Mouse (Mus musculus): ENCODE measurements around the gene Pced1b. TPM values are rescaled to one million over a fixed set of nuclear protein-coding genes. Genes with fewer than 3 reads are reported as not detected.

Pced1b gene
- total RNA-seq, 2 experiments from 2014 or later = 1.1 to 1.4 TPM

DNA sequence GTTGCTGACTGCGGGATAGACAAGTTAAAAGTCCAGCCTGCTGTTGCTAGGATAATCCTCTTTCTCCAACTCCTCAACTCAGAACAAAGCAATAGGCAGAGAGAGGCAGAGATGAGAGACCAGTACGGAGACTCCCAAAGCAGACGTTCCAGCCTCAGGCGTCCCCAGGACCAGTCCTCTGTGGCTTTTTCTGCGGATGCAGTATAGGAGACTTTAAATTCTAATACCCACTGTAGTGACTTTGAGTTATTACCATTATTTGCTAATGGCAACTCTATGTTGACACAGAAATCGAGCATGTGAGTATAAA lies 35.6 kb downstream of the Pced1b start:
- intact Hi-C loops (cut with DNase I) = no loop called here
- DNase-seq = no peak

DNA sequence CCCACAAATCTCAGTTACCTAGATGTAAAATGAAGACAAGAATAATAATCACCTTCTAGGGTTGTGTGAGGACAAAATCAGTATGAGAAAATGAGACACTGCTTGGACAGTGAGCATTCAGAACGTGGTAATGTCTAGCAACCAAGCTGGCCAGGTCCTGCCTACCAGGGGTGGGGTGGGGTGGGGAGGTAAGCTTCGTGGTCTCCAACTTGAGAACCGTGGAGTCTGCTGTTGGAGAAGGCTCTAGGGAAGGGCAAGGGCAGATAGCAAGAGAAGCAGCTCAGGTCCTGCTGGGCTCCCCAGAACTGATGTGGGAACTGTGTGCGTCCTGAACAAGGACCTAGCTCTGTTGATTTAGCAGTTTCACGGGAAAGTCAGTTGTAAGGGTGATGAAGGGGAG lies 37.3 kb downstream of the Pced1b start:
- no peak for DNase-seq
- intact Hi-C loops (cut with DNase I) = no loop called here

DNA sequence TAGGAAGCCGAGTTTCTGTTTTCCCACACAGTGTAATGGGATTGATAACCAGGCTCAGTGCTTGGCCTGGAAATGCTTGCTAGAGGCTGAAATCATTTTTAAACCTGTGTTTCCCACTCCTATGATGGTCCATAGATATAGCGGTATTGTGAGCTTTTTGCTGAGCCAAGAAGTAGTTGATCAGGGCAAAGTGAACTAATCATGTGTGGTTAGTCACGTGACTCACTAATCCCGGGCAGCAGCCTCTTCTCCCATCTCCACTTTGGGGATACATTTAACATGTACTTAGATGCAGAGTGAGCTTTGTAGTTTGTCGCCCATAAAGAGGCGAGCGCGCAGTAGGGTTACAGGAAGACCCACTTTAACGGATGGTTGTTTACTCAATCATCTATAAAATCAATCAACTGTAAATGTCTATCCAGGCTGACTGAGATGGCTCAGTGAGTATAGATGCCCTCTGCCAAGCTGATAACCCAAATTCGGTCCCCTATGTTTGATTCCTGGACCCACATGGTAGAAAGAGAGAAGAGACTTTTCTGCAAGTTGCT lies 38.8 kb downstream of the Pced1b start:
- intact Hi-C loops (cut with DNase I) = no loop called here
- no peak for DNase-seq

GRCm38 (mm10) chr15:97286731-97287130 lies 39.8 kb downstream of the Pced1b start:
- DNase-seq = no peak
- intact Hi-C loops (cut with DNase I) = no loop called here

DNA sequence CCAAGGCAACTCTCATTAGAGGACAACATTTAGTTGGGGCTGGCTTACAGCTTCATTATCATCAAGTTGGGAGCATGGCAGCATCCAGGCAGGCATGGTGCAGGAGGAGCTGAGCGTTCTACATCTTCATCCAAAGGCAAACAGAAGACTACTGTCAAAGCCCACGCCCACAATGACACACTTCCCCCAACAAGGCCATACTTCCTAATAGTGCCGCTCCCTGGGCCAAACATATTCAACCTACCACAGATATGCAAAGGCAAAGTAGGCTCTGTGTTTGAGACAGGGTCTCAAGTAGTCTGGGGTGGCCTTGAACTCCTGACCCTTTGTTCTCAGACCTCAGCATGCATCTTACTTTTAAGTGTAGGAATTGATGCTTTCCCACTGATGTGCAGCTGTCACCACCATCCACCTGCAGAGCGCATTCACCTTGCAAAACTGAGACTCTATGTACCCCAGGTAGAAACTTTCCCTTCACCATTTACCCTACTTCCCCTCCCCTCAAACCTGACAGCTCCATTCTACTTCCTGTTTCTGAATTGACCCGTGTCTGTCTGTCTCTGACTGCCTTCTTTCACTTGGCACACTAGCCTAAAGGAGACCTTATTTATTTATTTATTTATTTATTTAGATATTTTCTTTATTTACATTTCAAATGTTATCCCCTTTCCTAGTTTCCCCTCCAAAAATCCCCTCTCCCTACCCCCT lies 40.7 kb downstream of the Pced1b start:
- intact Hi-C loops (cut with DNase I) = no loop called here
- DNase-seq = no peak

DNA sequence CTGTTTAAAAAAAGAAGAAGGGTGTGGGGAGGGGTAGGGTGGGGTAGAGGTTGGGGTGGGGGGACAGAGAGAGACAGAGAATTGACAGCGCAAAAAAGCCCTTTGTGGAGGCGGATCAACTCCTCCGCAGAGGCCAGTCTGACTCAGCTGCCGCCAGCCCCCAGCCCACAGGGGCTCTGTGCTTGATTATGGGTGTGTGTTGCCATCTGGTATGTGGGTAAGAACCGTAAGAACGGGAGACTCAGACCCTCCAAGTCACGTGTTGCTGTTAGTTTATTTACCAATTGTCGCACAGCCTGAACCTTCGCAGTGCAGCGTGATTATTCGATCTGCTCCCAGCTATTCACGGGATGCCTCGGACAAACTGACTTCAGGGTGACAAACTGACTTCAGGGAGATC lies 41.8 kb downstream of the Pced1b start:
- intact Hi-C loops (cut with DNase I) = no loop called here
- DNase-seq = no peak

- intact Hi-C loops (cut with DNase I) = no loop called here
- DNase-seq = no peak
Observed at GRCm38 (mm10) chr15:97289176-97289575, 42.3 kb downstream of the Pced1b start.

DNA sequence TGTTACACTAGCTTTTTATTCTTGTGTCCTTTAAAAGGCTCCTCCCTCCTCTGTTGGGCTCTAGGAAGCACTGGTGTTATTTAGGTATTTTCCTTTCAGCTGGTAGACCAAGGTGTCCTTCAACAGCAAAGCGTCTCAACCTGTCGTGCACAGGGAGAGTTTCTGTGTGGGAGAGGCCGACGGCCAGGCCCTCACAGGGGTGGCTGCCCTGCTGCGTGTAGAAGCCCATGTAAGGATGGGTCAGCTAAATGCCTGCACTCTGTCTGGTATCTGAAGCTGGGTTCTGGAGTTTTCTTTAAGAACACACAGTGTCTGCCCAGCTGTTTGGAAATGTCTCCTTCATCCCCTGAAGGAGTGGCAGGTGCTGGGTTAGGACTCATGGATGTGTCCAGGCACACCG lies 43.4 kb downstream of the Pced1b start:
- DNase-seq = no peak
- intact Hi-C loops (cut with DNase I) = no loop called here

DNA sequence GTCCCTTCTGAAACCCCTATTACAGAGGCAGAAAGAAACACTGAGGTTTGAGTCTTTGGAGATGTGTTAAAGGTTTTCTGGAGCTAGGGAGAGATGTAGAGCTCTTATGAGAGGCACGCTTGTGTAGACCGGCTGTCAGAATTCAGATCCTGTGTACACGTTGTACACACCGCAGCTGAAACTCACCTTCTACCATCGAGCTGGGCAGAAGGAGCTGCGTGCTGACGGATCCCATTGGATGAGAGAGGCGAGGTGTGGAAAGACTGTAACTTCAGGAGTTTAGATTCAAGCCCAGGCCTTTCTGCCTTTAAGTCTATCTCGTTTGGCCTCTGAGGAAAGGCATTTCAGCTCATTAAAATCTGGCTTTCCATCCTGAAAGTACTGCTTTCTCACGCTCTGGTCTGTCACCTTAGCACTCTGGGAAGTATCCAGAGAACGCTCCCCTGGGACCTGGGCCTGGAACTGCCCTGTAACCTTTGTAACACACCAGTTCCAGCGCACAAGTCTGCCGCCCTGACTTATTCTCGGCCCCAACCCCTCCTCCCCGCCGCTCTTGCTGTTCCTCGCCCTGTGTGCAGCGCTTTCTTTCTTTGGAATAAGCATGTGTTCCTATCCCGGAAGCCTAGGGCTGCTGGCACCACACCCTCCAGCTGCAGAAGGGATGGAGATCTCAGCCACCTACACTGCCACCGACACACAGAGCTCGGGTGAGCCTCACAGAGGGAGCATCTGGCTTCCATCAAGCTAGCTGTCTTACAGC lies 44.6 kb downstream of the Pced1b start:
- intact Hi-C loops (cut with DNase I) = no loop called here
- DNase-seq = peak; percentile 29 to 33

- DNase-seq = no peak
- intact Hi-C loops (cut with DNase I) = no loop called here
Observed at GRCm38 (mm10) chr15:97307935-97308334, 61.0 kb downstream of the Pced1b start.

- intact Hi-C loops (cut with DNase I) = no loop called here
- DNase-seq = no peak
Observed at GRCm38 (mm10) chr15:97309533-97309932, 62.6 kb downstream of the Pced1b start.

GRCm38 (mm10) chr15:97310251-97310650 lies 63.3 kb downstream of the Pced1b start:
- intact Hi-C loops (cut with DNase I) = no loop called here

DNA sequence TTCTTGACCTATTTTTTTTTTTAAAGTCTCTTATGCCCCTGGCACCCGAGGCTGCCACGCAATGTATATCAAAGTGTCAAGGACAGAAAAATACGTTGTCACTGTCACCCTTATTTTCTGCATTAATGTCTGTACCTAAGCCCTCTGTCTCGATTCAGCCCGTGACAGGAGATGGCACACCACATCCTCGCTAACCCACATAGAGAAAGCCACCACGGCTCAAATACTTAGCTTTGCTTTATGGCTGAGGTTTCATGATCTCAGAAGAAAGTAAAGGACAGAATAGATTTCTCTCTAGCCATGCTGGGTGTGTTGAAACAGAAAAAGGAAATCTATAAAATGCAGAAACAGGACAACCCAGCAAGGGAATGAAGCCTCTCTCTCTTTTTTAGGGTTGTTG lies 64.3 kb downstream of the Pced1b start:
- intact Hi-C loops (cut with DNase I) = no loop called here
- DNase-seq = no peak

More at GRCm38 (mm10) chr15:97310251-97310650, 63.3 kb downstream of the Pced1b start:
- DNase-seq = no peak

DNA sequence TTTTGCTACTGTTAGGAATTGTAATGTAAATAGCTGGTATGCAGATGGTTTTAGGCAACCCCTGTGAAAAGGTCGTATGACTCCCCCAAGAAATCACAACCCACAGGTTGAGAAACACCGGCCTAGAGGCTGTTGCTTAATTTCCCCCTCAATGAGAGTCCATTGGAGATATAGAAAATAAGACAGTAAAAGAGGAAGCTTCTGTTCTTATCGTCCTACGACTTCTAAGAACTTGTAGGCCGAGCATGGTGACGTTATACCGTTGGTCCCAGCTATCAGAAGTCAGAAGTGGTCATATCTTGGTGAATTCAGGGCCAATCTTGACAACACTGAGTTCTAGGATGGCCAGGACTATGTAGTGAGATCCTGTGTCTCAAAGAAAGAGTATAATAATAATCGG lies 65.0 kb downstream of the Pced1b start:
- no peak for DNase-seq
- intact Hi-C loops (cut with DNase I) = no loop called here

GRCm38 (mm10) chr15:97314720-97315421 lies 68.0 kb downstream of the Pced1b start:
- intact Hi-C loops (cut with DNase I) = no loop called here
- no peak for DNase-seq

GRCm38 (mm10) chr15:97315422-97315757 lies 68.5 kb downstream of the Pced1b start:
- no peak for DNase-seq
- intact Hi-C loops (cut with DNase I) = no loop called here

- intact Hi-C loops (cut with DNase I) = no loop called here
- DNase-seq = no peak
Observed at GRCm38 (mm10) chr15:97318365-97319001, 71.6 kb downstream of the Pced1b start.

DNA sequence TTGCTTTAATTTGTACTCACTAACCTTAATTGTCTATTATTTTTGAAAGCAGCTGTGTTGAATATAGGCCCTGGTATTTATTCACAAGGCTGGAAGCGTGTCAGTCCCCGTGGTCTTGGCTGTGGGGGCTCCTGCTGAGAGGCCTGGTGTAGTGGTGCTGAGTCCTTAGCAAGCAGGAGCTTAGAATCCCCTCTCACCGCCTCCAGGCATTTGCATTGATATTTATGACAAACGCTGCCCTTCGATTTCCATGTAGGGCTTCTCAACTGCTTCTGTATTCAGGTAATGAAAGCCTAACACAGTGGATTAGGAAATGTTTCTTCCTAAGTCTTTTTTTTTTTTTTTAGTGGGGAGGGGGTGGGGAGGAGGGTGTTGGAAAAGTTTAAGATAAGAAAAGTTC lies 75.9 kb downstream of the Pced1b start:
- no peak for DNase-seq
- intact Hi-C loops (cut with DNase I) = no loop called here

GRCm38 (mm10) chr15:97323466-97323865 lies 76.6 kb downstream of the Pced1b start:
- no peak for DNase-seq
- intact Hi-C loops (cut with DNase I) = no loop called here

DNA sequence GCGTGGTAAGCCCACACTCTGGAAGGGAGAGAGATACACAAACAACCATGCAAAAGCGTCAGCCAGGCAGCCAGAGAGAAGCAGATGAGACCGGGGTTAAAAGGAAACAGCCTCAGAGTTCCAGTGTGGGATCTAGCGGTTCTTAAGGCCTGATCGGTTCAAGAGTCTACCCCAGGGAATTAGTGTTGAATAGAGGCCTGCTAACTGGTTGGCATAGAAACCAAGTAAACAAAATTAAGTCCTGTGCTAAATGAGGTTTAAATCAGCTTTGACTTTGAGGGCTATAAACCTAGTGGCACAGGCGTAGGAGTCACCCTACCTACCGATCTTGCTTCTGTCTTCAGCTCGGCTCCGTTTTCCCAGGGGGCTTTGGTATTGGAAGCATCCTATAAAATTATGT lies 77.4 kb downstream of the Pced1b start:
- intact Hi-C loops (cut with DNase I) = no loop called here
- DNase-seq = no peak

GRCm38 (mm10) chr15:97327500-97328081 lies 80.7 kb downstream of the Pced1b start:
- peak in 1 of 2 experiments; percentile 21 for DNase-seq

More at GRCm38 (mm10) chr15:97327500-97328081, 80.7 kb downstream of the Pced1b start:
- intact Hi-C loops (cut with DNase I) = no loop called here
